Mouse (Mus musculus) neural tube, embryonic 13.5 days (tissue): ENCODE measurements around the gene Kcnh7. TPM values are rescaled to one million over a fixed set of nuclear protein-coding genes. Genes with fewer than 3 reads are reported as not detected.

Experiments
- ATAC-seq: fragments of 200-750 bp; cut with Nextera tagmentation; 2 replicates; pipeline ENCODE4 v1.8.0; 2017; ENCODE audit warnings: low read depth, mild to moderate bottlenecking, moderate TSS enrichment, moderate library complexity
- H3K27ac ChIP-seq: fragments of 300-500 bp; sonication (generic); replicated peaks from 2 replicates; pipeline ENCODE4 v1.5.1; 2015; ENCODE audit warnings: moderate library complexity, mild to moderate bottlenecking, inconsistent platforms
- H3K27me3 ChIP-seq: fragments of 300-500 bp; sonication (generic); 2 replicates; pipeline ENCODE4 v1.6.1; 2015; ENCODE audit warnings: mild to moderate bottlenecking, inconsistent platforms
- H3K36me3 ChIP-seq: fragments of 300-500 bp; sonication (generic); 2 replicates; pipeline ENCODE4 v1.6.1; 2015; ENCODE audit warnings: mild to moderate bottlenecking, inconsistent platforms
- H3K4me1 ChIP-seq: fragments of 300-500 bp; sonication (generic); replicated peaks from 2 replicates; pipeline ENCODE4 v1.6.1; 2015; ENCODE audit warnings: inconsistent platforms
- H3K4me2 ChIP-seq: fragments of 300-500 bp; sonication (generic); 2 replicates; pipeline ENCODE4 v1.6.1; 2015; ENCODE audit warnings: inconsistent platforms, mild to moderate bottlenecking, moderate library complexity
- H3K4me3 ChIP-seq: fragments of 300-500 bp; sonication (generic); 2 replicates; pipeline ENCODE4 v1.5.1; 2015; ENCODE audit warnings: mild to moderate bottlenecking, inconsistent platforms
- H3K9ac ChIP-seq: fragments of 300-500 bp; sonication (generic); 2 replicates; pipeline ENCODE4 v1.6.1; 2015; ENCODE audit warnings: moderate library complexity, mild to moderate bottlenecking, inconsistent platforms
- H3K9me3 ChIP-seq: fragments of 300-500 bp; sonication (generic); 2 replicates; pipeline ENCODE4 v1.6.1; 2016; ENCODE audit warnings: inconsistent platforms
- WGBS: fragments of 180-500 bp; shearing (Covaris S2); methylation state at CpG from one replicate; pipeline ENCODE4 v1.1.7; 2015; 5-methylcytosine and 5-hydroxymethylcytosine counted together
- polyA plus RNA-seq: library from polyadenylated mRNA; unstranded; fragments of >200 nt; fragmentation: Nextera tagmentation; extraction: Ambion mirVana; gene quantifications from 2 replicates; pipeline ENCODE4 v1.2.1, GENCODE M21; 2015

Kcnh7 gene
- 5.9 and 7.6 TPM in 2 replicates for polyA plus RNA-seq

GRCm38 (mm10) chr2:63183563-63184545, at the start of gene Kcnh7:
Gene Kcnh7 (minus strand): TSS chr2:63184287.
- peaks cover 14% of the 10 kb centered on the region; the same call in 1 of the 2 replicates for H3K4me1 ChIP-seq
- H3K4me2 ChIP-seq, result peak within 1 kb of the TSS; percentile 71
- no peaks in the 10 kb centered on the region for H3K9me3 ChIP-seq
- no peaks in the 10 kb centered on the region for H3K36me3 ChIP-seq
- H3K27ac ChIP-seq, result peak within 1 kb of the TSS; percentile 83
- ATAC-seq, result peak; percentile 86
- WGBS, result under 1% methylated on average over 48 of the region's 49 CpGs
- peak within 1 kb of the TSS; percentile 79 for H3K9ac ChIP-seq
- H3K4me3 ChIP-seq, result peak within 1 kb of the TSS; percentile 64
- no peaks in the 10 kb centered on the region for H3K27me3 ChIP-seq

GRCm38 (mm10) chr2:63207435-63207834, 23.3 kb upstream of the Kcnh7 start:
- Histone ChIP-seq H3K4me3 (no peak overlapping the region), H3K9ac (no peak overlapping the region), H3K27me3 (no peaks in the 10 kb centered on the region), H3K36me3 (no peaks in the 10 kb centered on the region), H3K4me2 (no peak overlapping the region), H3K4me1 (no peaks in the 10 kb centered on the region), H3K9me3 (no peaks in the 10 kb centered on the region), H3K27ac (no peak overlapping the region)
- 73% methylated on average over 3 of the region's 3 CpGs for WGBS
- no peak for ATAC-seq

- H3K4me1 ChIP-seq, result peaks cover 14% of the 10 kb centered on the region; the same call in 1 of the 2 replicates
- 7% methylated on average over 2 of the region's 2 CpGs for WGBS
- no peak for ATAC-seq
Measured at GRCm38 (mm10) chr2:63186014-63186413, 1.9 kb upstream of the Kcnh7 start.

GRCm38 (mm10) chr2:63184551-63185430, 704 bp upstream of the Kcnh7 start:
- Histone ChIP-seq H3K9ac (peak overlapping the region; percentile 79), H3K9me3 (no peaks in the 10 kb centered on the region), H3K4me1 (peaks cover 14% of the 10 kb centered on the region; the same call in 1 of the 2 replicates), H3K27ac (peak overlapping the region; percentile 83), H3K36me3 (no peaks in the 10 kb centered on the region), H3K4me3 (peak overlapping the region; percentile 64), H3K4me2 (peak overlapping the region; percentile 71), H3K27me3 (no peaks in the 10 kb centered on the region)
- peak; percentile 94 for ATAC-seq
- WGBS, result 2% methylated on average over 15 of the region's 15 CpGs

More at GRCm38 (mm10) chr2:63186014-63186413, 1.9 kb upstream of the Kcnh7 start:
- Histone ChIP-seq H3K9ac (no peak overlapping the region), H3K9me3 (no peaks in the 10 kb centered on the region), H3K4me3 (no peak overlapping the region), H3K4me2 (no peak overlapping the region), H3K36me3 (no peaks in the 10 kb centered on the region), H3K27me3 (no peaks in the 10 kb centered on the region), H3K27ac (no peak overlapping the region)

- Histone ChIP-seq H3K27me3 (no peaks in the 10 kb centered on the region), H3K4me3 (no peak overlapping the region), H3K4me1 (no peaks in the 10 kb centered on the region), H3K9ac (no peak overlapping the region), H3K4me2 (no peak overlapping the region), H3K36me3 (no peaks in the 10 kb centered on the region), H3K27ac (no peak overlapping the region), H3K9me3 (no peaks in the 10 kb centered on the region)
- ATAC-seq, result no peak
Measured at GRCm38 (mm10) chr2:63153701-63154100, 30.4 kb downstream of the Kcnh7 start.

- Histone ChIP-seq H3K27ac (no peak overlapping the region), H3K9me3 (no peaks in the 10 kb centered on the region), H3K4me2 (no peak overlapping the region), H3K4me1 (no peaks in the 10 kb centered on the region), H3K36me3 (no peaks in the 10 kb centered on the region), H3K9ac (no peak overlapping the region), H3K4me3 (no peak overlapping the region), H3K27me3 (no peaks in the 10 kb centered on the region)
- ATAC-seq, result no peak
- 55% methylated on average over 2 of the region's 2 CpGs for whole genome bisulfite sequencing
Measured at GRCm38 (mm10) chr2:63127762-63128516, 56.1 kb downstream of the Kcnh7 start.

- WGBS, result 73% methylated on average over 3 of the region's 3 CpGs
- Histone ChIP-seq H3K9ac (no peak overlapping the region), H3K4me1 (peaks cover 12% of the 10 kb centered on the region; the same call in 1 of the 2 replicates), H3K27ac (no peak overlapping the region), H3K27me3 (no peaks in the 10 kb centered on the region), H3K4me2 (no peak overlapping the region), H3K9me3 (no peaks in the 10 kb centered on the region), H3K4me3 (no peak overlapping the region), H3K36me3 (no peaks in the 10 kb centered on the region)
- ATAC-seq, result no peak
Measured at GRCm38 (mm10) chr2:63120316-63120715, 63.8 kb downstream of the Kcnh7 start.

GRCm38 (mm10) chr2:63117209-63118193, 66.6 kb downstream of the Kcnh7 start:
- Histone ChIP-seq H3K27me3 (no peaks in the 10 kb centered on the region), H3K4me2 (no peak overlapping the region)
- peak; percentile 84 for ATAC-seq

GRCm38 (mm10) chr2:63105971-63106370, 78.1 kb downstream of the Kcnh7 start:
- WGBS, result 86% methylated on average over 2 of the region's 2 CpGs
- Histone ChIP-seq H3K9ac (no peak overlapping the region), H3K4me2 (no peak overlapping the region), H3K9me3 (no peaks in the 10 kb centered on the region), H3K36me3 (no peaks in the 10 kb centered on the region), H3K4me3 (no peak overlapping the region), H3K4me1 (no peaks in the 10 kb centered on the region), H3K27ac (no peak overlapping the region), H3K27me3 (no peaks in the 10 kb centered on the region)
- ATAC-seq, result no peak

More at GRCm38 (mm10) chr2:63117209-63118193, 66.6 kb downstream of the Kcnh7 start:
- Histone ChIP-seq H3K4me3 (no peak overlapping the region), H3K9ac (no peak overlapping the region), H3K36me3 (no peaks in the 10 kb centered on the region), H3K4me1 (peaks cover 12% of the 10 kb centered on the region; the same call in 1 of the 2 replicates), H3K9me3 (no peaks in the 10 kb centered on the region), H3K27ac (peak overlapping the region; percentile 49; the same call in 1 of the 2 replicates)
- WGBS, result 42% methylated on average over 4 of the region's 4 CpGs

GRCm38 (mm10) chr2:63099676-63100075, 84.4 kb downstream of the Kcnh7 start:
- Histone ChIP-seq H3K4me2 (no peak overlapping the region), H3K9me3 (no peaks in the 10 kb centered on the region), H3K4me3 (no peak overlapping the region), H3K4me1 (no peaks in the 10 kb centered on the region), H3K27ac (no peak overlapping the region), H3K27me3 (no peaks in the 10 kb centered on the region), H3K9ac (no peak overlapping the region), H3K36me3 (no peaks in the 10 kb centered on the region)
- no peak for ATAC-seq
